Mouse (Mus musculus): Measurements from ENCODE around the gene Dnajc5g. TPM values are rescaled to one million over a fixed set of nuclear protein-coding genes. Genes with fewer than 3 reads are reported as not detected.

Gene Dnajc5g
- not detected in 2 replicates for polyA plus RNA-seq (2012)

DNA sequence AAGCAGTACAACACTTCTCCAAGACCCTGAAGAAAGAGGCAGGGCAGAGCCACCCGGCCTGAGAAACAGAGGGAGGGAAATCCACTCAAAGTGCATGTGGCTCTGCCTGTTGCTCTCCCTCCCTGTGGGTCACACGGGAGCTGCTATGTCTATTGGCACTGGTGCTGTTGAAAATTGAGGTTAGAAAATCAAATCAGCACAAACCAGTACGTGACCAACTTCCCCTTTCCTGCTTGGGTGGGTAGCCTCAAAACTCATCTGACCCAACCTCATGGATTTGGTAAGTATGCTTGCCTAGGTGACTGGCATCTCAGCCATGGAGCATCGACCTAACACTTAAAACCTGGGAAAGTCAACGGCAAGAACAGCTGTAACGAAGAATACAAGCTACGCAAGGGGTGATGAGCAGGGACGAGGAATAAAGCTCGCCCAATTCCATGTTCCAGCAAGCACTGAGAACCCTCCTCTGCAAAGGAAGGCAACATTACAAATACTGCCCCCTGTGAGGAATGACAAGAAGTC, at the start of gene Dnajc5g:
Gene Dnajc5g (plus strand): TSS at position 472 of the 522 bp plus-strand sequence.
- TF ChIP-seq TAL1 (IDR thresholded peaks at IDR 0.05; ENCODE audit: low read length), result no peak
- Histone ChIP-seq H3K36me3 (ENCODE audit: control insufficient read depth) (no peaks in the 10 kb centered on the region), H3K9me3 (ENCODE audit: control insufficient read depth, low read length) (no peaks in the 10 kb centered on the region), H3K4me1 (ENCODE audit: control insufficient read depth) (no peaks in the 10 kb centered on the region), H3K27me3 (ENCODE audit: control insufficient read depth) (peaks cover 16% of the 10 kb centered on the region), H3K4me3 (replicated peaks) (no peak within 1 kb of the TSS)

- no peak overlapping the region for H3K4me3 ChIP-seq (replicated peaks)
- no peaks in the 10 kb centered on the region for H3K9me3 ChIP-seq (ENCODE audit: control insufficient read depth, low read length)
- H3K36me3 ChIP-seq (ENCODE audit: control insufficient read depth), result peaks cover 92% of the 10 kb centered on the region
- H3K27me3 ChIP-seq (ENCODE audit: control insufficient read depth), result no peaks in the 10 kb centered on the region
- H3K4me1 ChIP-seq (ENCODE audit: control insufficient read depth), result no peaks in the 10 kb centered on the region; the same call in 1 of the 2 replicates
- TF ChIP-seq GATA1 (IDR thresholded peaks at IDR 0.05; ENCODE audit: low read length) (no peak), TAL1 (IDR thresholded peaks at IDR 0.05; ENCODE audit: low read length) (no peak)
Measured at GRCm38 (mm10) chr5:31069810-31070209, 36.3 kb upstream of the Dnajc5g start.

DNA sequence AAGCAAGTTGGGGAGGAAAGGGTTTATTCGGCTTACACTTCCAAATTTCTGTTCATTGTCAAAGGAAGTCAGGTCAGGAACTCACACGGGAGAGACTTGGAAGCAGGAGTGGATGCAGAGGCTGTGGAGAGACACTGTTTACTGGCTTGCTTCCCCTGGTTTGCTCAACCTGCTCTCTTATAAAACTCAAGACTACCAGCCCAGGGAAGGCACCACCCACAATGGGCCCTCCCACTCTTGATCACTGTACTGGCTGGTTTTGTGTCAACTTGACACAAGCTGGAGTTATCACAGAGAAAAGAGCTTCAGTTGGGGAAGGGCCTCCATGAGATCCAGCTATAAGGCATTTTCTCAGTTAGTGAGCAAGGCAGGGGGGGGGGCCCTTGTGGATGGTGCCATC, 35.0 kb upstream of the Dnajc5g start:
- TF ChIP-seq TAL1 (IDR thresholded peaks at IDR 0.05; ENCODE audit: low read length) (no peak), GATA1 (IDR thresholded peaks at IDR 0.05; ENCODE audit: low read length) (no peak)
- H3K4me1 ChIP-seq (ENCODE audit: control insufficient read depth), result no peaks in the 10 kb centered on the region; the same call in 1 of the 2 replicates
- no peaks in the 10 kb centered on the region for H3K9me3 ChIP-seq (ENCODE audit: control insufficient read depth, low read length)
- peaks cover 100% of the 10 kb centered on the region for H3K36me3 ChIP-seq (ENCODE audit: control insufficient read depth)
- no peaks in the 10 kb centered on the region for H3K27me3 ChIP-seq (ENCODE audit: control insufficient read depth)
- no peak overlapping the region for H3K4me3 ChIP-seq (replicated peaks)

- no peaks in the 10 kb centered on the region for H3K9me3 ChIP-seq (ENCODE audit: control insufficient read depth, low read length)
- no peaks in the 10 kb centered on the region for H3K27me3 ChIP-seq (ENCODE audit: control insufficient read depth)
- TF ChIP-seq GATA1 (IDR thresholded peaks at IDR 0.05; ENCODE audit: low read length) (no peak), TAL1 (IDR thresholded peaks at IDR 0.05; ENCODE audit: low read length) (no peak)
- no peak overlapping the region for H3K4me3 ChIP-seq (replicated peaks)
- H3K36me3 ChIP-seq (ENCODE audit: control insufficient read depth), result peaks cover 100% of the 10 kb centered on the region
- H3K4me1 ChIP-seq (ENCODE audit: control insufficient read depth), result no peaks in the 10 kb centered on the region; the same call in 1 of the 2 replicates
Measured at GRCm38 (mm10) chr5:31071821-31072220, 34.3 kb upstream of the Dnajc5g start.

- H3K9me3 ChIP-seq (ENCODE audit: control insufficient read depth, low read length), result no peaks in the 10 kb centered on the region
- H3K36me3 ChIP-seq (ENCODE audit: control insufficient read depth), result peaks cover 100% of the 10 kb centered on the region
- no peaks in the 10 kb centered on the region for H3K27me3 ChIP-seq (ENCODE audit: control insufficient read depth)
- H3K4me3 ChIP-seq (replicated peaks), result no peak overlapping the region
- no peaks in the 10 kb centered on the region; the same call in 1 of the 2 replicates for H3K4me1 ChIP-seq (ENCODE audit: control insufficient read depth)
- TF ChIP-seq TAL1 (IDR thresholded peaks at IDR 0.05; ENCODE audit: low read length), result no peak
- TF ChIP-seq GATA1 (IDR thresholded peaks at IDR 0.05; ENCODE audit: low read length), result no peak
Measured at GRCm38 (mm10) chr5:31073176-31073575, 32.9 kb upstream of the Dnajc5g start.

DNA sequence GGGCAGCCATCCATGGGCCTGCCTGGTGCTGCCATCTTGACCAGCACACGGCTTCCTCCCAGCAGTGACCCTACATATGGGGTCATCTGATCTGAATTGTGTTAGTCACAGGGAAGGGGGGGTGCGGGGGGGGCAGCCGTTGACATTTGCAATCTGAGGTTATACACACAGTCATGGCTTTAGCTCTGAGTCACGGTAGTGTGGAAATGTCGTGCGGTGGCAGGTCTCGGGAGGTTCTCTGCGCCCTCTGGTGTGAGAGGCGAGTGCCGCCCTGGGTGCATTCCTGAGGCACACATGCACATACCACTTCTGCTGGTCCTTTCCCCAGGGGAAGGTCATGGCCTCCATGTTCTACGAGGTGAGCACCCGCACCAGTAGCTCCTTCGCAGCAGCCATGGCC, 29.7 kb upstream of the Dnajc5g start:
- no peak for TF ChIP-seq TAL1 (IDR thresholded peaks at IDR 0.05; ENCODE audit: low read length)
- no peak for TF ChIP-seq GATA1 (IDR thresholded peaks at IDR 0.05; ENCODE audit: low read length)
- no peaks in the 10 kb centered on the region for H3K9me3 ChIP-seq (ENCODE audit: control insufficient read depth, low read length)
- no peak overlapping the region for H3K4me3 ChIP-seq (replicated peaks)
- H3K36me3 ChIP-seq (ENCODE audit: control insufficient read depth), result peaks cover 77% of the 10 kb centered on the region
- H3K27me3 ChIP-seq (ENCODE audit: control insufficient read depth), result no peaks in the 10 kb centered on the region
- no peaks in the 10 kb centered on the region for H3K4me1 ChIP-seq (ENCODE audit: control insufficient read depth)

GRCm38 (mm10) chr5:31080059-31080794, 25.9 kb upstream of the Dnajc5g start:
- H3K4me3 ChIP-seq (replicated peaks), result no peak overlapping the region
- peaks cover 9% of the 10 kb centered on the region for H3K4me1 ChIP-seq (ENCODE audit: control insufficient read depth)
- no peaks in the 10 kb centered on the region for H3K9me3 ChIP-seq (ENCODE audit: control insufficient read depth, low read length)
- peaks cover 38% of the 10 kb centered on the region for H3K36me3 ChIP-seq (ENCODE audit: control insufficient read depth)
- peaks cover 12% of the 10 kb centered on the region for H3K27me3 ChIP-seq (ENCODE audit: control insufficient read depth)
- TF ChIP-seq TAL1 (IDR thresholded peaks at IDR 0.05; ENCODE audit: low read length) (no peak), GATA1 (IDR thresholded peaks at IDR 0.05; ENCODE audit: low read length) (no peak)

DNA sequence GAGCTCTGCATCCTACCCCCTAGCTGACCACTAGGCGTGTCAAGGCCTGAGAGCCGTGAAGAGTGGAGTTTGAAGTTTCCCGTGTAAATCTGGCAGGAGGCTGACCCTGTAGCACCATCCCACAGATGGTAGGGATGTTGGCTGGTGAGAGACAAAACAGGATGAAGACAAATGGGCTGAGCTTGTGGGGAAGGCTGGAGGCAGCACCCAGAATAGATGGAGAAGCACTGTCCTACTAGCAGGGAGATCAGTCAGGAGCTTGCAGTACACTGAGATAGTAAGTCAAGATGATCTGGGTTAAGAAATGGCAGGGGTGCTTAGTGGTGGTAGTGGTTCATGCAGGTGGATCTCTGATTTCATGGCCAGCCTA, 25.3 kb upstream of the Dnajc5g start:
- peaks cover 9% of the 10 kb centered on the region for H3K4me1 ChIP-seq (ENCODE audit: control insufficient read depth)
- no peak overlapping the region for H3K4me3 ChIP-seq (replicated peaks)
- no peaks in the 10 kb centered on the region for H3K9me3 ChIP-seq (ENCODE audit: control insufficient read depth, low read length)
- peaks cover 32% of the 10 kb centered on the region for H3K36me3 ChIP-seq (ENCODE audit: control insufficient read depth)
- H3K27me3 ChIP-seq (ENCODE audit: control insufficient read depth), result peaks cover 15% of the 10 kb centered on the region
- TF ChIP-seq GATA1 (IDR thresholded peaks at IDR 0.05; ENCODE audit: low read length), result no peak
- TF ChIP-seq TAL1 (IDR thresholded peaks at IDR 0.05; ENCODE audit: low read length), result no peak

DNA sequence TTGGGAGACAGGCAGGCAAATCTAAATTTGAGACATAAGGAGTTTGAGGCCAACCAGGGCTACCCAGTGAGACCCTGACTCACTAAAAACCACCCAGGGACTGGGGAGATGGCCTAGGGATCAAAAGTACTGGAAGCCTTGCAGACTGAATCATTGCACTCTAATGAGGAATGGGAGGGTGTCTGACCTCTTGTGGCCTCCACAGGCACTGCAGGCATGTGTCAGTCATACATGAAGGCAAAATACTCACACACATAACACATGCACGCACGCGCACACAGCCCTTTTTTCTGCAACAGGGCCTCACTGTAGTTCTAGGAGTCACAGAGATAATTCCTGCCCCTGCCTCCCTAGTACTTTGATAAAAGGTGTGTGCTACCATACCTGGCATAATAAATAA, 24.7 kb upstream of the Dnajc5g start:
- TF ChIP-seq GATA1 (IDR thresholded peaks at IDR 0.05; ENCODE audit: low read length), result no peak
- TF ChIP-seq TAL1 (IDR thresholded peaks at IDR 0.05; ENCODE audit: low read length), result no peak
- Histone ChIP-seq H3K9me3 (ENCODE audit: control insufficient read depth, low read length) (no peaks in the 10 kb centered on the region), H3K36me3 (ENCODE audit: control insufficient read depth) (peaks cover 26% of the 10 kb centered on the region), H3K27me3 (ENCODE audit: control insufficient read depth) (peaks cover 20% of the 10 kb centered on the region), H3K4me1 (ENCODE audit: control insufficient read depth) (peaks cover 9% of the 10 kb centered on the region), H3K4me3 (replicated peaks) (no peak overlapping the region)

Measured in erythroblast, embryonic 14.5 days (primary cell).